Mouse (Mus musculus) forebrain, embryonic 16.5 days (tissue): ENCODE data around the gene Trim3. TPM values are rescaled to one million over a fixed set of nuclear protein-coding genes. Genes with fewer than 3 reads are reported as not detected.

Experiments
- ATAC-seq: fragments of 200-750 bp; cut with Nextera tagmentation; 2 replicates; pipeline ENCODE4 v1.8.0; 2017; ENCODE audit warnings: mild to moderate bottlenecking, moderate library complexity
- H3K27ac ChIP-seq: fragments of 300-500 bp; sonication (generic); 2 replicates; pipeline ENCODE4 v1.5.1; 2014; ENCODE audit warnings: low read length, control low read depth
- H3K27me3 ChIP-seq: fragments of 300-500 bp; sonication (generic); replicated peaks from 2 replicates; pipeline ENCODE4 v1.6.1; 2014; ENCODE audit warnings: low read length; ENCODE audit not compliant: control insufficient read depth, insufficient read depth
- H3K36me3 ChIP-seq: fragments of 300-500 bp; sonication (generic); 2 replicates; pipeline ENCODE4 v1.6.1; 2014; ENCODE audit not compliant: control insufficient read depth, insufficient read depth
- H3K4me1 ChIP-seq: fragments of 300-500 bp; sonication (generic); replicated peaks from 2 replicates; pipeline ENCODE4 v1.6.1; 2014; ENCODE audit warnings: low read length; ENCODE audit not compliant: control insufficient read depth, insufficient read depth
- H3K4me2 ChIP-seq: fragments of 300-500 bp; sonication (generic); 2 replicates; pipeline ENCODE4 v1.6.1; 2014; ENCODE audit warnings: mild to moderate bottlenecking, low read length, control low read depth
- H3K4me3 ChIP-seq: fragments of 300-500 bp; sonication (generic); replicated peaks from 2 replicates; pipeline ENCODE4 v1.5.1; 2014; ENCODE audit warnings: mild to moderate bottlenecking, low read length, control low read depth
- H3K9ac ChIP-seq: fragments of 300-500 bp; sonication (generic); replicated peaks from 2 replicates; pipeline ENCODE4 v1.6.1; 2014; ENCODE audit warnings: low read depth, low read length, control low read depth
- H3K9me3 ChIP-seq: fragments of 300-500 bp; sonication (generic); 2 replicates; pipeline ENCODE4 v1.6.1; 2016; ENCODE audit warnings: low read length; ENCODE audit not compliant: control insufficient read depth
- WGBS: fragments of 180-500 bp; shearing (Covaris S2); extraction: QIAGEN DNeasy Blood & Tissue Kit; methylation state at CpG from one replicate; pipeline ENCODE4 v1.1.7; 2014; 5-methylcytosine and 5-hydroxymethylcytosine counted together
- polyA plus RNA-seq: library from polyadenylated mRNA; unstranded; fragments of >200 nt; fragmentation: Nextera tagmentation; extraction: Ambion mirVana; gene quantifications from 2 replicates; pipeline ENCODE4 v1.2.1, GENCODE M21; 2015

Trim3 gene
- polyA plus RNA-seq, 1 experiment from 2014 or later: 95.0 TPM

DNA sequence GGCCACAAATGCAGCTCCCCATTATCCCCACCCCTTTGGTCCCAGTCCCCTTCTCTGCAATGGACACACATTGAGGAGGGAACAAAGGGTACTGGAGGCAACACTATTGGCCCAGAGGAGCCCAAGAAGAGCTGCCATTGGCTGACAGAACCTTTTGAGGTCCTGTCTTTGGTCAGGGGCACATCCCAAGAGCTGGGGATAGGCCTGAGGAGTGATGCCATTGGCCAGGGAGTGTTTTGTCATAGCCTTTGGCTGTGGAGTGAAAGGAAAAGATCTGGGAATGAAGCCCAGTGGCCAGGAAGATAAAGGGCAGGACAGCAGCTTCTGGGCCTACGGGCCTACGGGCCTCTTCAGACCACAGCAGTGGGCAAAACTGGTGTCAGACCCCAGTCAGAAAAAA, 2.4 kb upstream of the Trim3 start:
- Histone ChIP-seq H3K9me3 (no peaks in the 10 kb centered on the region), H3K4me3 (no peak overlapping the region), H3K4me1 (peaks cover 36% of the 10 kb centered on the region), H3K36me3 (peaks cover 10% of the 10 kb centered on the region; the same call in 1 of the 2 replicates), H3K27ac (no peak overlapping the region), H3K9ac (no peak overlapping the region), H3K27me3 (no peaks in the 10 kb centered on the region), H3K4me2 (no peak overlapping the region)
- 86% methylated on average over 2 of the region's 2 CpGs for WGBS
- no peak for ATAC-seq

DNA sequence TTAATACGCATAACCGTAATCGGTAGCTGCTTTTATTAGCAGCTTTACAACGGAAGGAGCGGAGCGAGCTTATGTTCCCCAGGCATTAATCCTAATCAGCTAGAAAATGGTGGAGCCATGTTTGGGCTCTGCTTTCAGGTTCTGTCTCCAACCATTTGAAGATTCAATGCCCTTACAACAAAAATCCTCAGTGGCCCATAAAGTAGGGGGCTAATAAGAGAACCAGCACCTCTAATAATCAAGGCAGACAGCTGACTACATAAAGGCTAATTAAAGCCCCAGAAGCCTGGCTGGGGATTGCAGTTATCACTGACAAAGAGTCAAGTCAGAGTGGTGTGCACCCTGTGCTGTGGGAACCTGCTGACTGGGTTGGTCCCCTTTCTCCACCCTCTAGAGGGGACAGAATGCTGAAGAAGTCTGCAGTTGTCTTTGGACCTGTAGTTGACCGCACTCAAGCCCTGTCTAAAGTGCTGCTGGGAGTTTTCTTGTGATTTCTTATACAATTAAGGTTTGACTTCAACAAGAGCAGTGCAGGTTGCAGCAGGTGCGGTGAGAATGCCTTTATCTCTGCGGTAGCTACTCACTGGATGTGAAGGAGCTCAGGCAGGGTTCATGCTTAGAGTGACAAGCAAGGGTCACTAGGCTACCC, 1.0 kb upstream of the Trim3 start:
- H3K27me3 ChIP-seq: no peaks in the 10 kb centered on the region
- ATAC-seq: no peak
- H3K4me2 ChIP-seq: peak overlapping the region; percentile 63
- H3K36me3 ChIP-seq: peaks cover 10% of the 10 kb centered on the region; the same call in 1 of the 2 replicates
- H3K27ac ChIP-seq: no peak overlapping the region
- peaks cover 30% of the 10 kb centered on the region for H3K4me1 ChIP-seq
- H3K9ac ChIP-seq: no peak overlapping the region; the same call in 1 of the 2 replicates
- no peak overlapping the region; the same call in 1 of the 2 replicates for H3K4me3 ChIP-seq
- H3K9me3 ChIP-seq: no peaks in the 10 kb centered on the region
- whole genome bisulfite sequencing: 40% methylated on average over 9 of the region's 9 CpGs

DNA sequence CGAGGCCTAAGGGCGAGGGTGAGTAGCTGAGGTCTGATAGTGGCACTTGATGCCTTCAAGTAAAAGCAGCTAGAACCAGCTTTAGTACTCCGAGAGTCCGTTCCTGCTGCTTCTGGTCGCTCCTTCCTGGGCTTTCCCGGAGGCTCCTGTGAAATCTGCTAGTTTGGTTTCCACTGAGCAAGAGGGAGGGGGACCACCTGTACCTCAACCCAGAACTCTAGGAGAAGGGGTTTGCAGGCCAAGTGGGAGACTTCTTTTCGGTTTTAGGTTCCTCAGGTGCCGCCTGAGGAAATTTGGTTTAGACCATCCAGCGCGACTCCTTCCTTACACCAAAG, 397 bp upstream of the Trim3 start:
- H3K4me1 ChIP-seq: peaks cover 30% of the 10 kb centered on the region
- H3K9me3 ChIP-seq: no peaks in the 10 kb centered on the region
- H3K4me2 ChIP-seq: peak overlapping the region; percentile 63
- H3K27ac ChIP-seq: peak overlapping the region; percentile 51; the same call in 1 of the 2 replicates
- peak overlapping the region; percentile 79 for H3K9ac ChIP-seq
- peak overlapping the region; percentile 62 for H3K4me3 ChIP-seq
- WGBS: 4% methylated on average over 10 of the region's 10 CpGs
- no peak for ATAC-seq
- H3K36me3 ChIP-seq: peaks cover 10% of the 10 kb centered on the region; the same call in 1 of the 2 replicates
- no peaks in the 10 kb centered on the region for H3K27me3 ChIP-seq

DNA sequence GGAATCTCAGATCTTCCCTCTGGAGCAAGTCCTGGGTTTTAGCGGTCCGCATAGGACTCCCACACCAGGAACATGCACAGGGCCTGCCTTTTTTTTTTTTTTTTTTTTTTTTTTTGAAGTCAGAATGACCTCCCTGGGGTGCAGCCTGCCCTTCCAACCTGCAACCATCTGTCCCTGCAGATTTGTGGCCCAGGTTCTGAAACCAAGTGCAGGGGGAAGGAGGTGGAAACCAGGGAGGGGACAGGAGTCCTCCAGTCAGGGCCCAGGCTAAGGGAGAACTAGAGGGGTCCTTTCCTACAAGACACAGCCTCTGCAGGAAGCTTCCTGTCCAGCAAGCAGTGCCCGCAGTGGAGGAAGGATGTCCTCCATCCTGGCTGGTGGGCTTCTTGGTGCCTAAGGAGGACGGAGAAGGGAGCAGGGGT, 809 bp downstream of the Trim3 start:
- Histone ChIP-seq H3K4me1 (peaks cover 34% of the 10 kb centered on the region), H3K9me3 (no peaks in the 10 kb centered on the region), H3K27ac (peak overlapping the region; percentile 46; the same call in 1 of the 2 replicates), H3K4me2 (peak overlapping the region; percentile 63), H3K36me3 (peaks cover 10% of the 10 kb centered on the region; the same call in 1 of the 2 replicates), H3K9ac (peak overlapping the region; percentile 79), H3K27me3 (no peaks in the 10 kb centered on the region), H3K4me3 (peak overlapping the region; percentile 62)
- no peak for ATAC-seq
- WGBS: 16% methylated on average over 4 of the region's 4 CpGs

DNA sequence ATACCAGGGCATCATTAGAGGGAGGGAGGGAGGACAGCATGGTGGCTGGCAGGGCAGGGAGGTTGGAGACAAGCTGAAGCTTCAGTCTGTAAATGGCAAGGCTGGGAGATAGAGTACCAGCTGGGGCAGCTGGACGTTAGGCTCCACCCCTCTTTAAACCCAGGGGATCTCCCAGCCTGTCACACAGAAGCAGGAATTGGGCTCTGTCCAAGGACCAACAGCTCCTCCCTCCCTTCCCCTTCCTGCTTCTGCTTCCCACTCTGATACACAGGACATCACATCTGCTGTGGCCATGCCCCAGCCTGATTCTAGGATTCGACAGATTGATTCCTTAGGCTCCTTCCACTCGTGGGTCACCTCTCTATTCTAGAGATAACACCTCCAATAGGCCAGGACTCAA, 4.7 kb downstream of the Trim3 start:
- H3K27ac ChIP-seq: no peak overlapping the region
- WGBS: 9% methylated on average over 3 of the region's 3 CpGs

DNA sequence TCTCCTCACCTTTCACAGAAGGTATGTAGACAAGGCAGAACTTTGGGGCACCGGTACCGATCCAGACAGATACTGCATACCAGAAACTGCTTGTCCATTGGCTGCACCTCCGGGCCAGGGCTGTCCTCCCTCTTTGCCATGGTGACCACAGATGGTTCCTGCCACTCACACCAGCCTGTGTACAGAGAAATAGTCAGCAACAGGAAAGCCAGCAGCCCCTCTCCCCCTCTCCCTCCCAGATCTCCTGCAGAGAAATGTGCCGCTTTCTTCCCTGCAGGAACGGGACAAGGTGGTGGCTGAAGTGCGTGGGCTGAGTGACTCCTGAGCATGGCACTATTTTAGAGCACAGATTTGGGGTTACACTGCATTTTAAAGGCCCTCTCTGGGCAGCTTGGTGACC, 8.0 kb downstream of the Trim3 start:
- Histone ChIP-seq H3K9ac (no peak overlapping the region), H3K4me2 (no peak overlapping the region), H3K4me1 (peaks cover 11% of the 10 kb centered on the region), H3K4me3 (no peak overlapping the region), H3K27ac (no peak overlapping the region), H3K36me3 (peaks cover 11% of the 10 kb centered on the region), H3K27me3 (no peaks in the 10 kb centered on the region), H3K9me3 (no peaks in the 10 kb centered on the region)
- WGBS: 86% methylated on average over 6 of the region's 6 CpGs
- ATAC-seq: no peak

More for the DNA sequence above, 4.7 kb downstream of the Trim3 start:
- peak; percentile 15; the same call in 1 of the 2 replicates for ATAC-seq
- Histone ChIP-seq H3K27me3 (no peaks in the 10 kb centered on the region), H3K4me1 (peaks cover 25% of the 10 kb centered on the region), H3K36me3 (peaks cover 8% of the 10 kb centered on the region), H3K4me3 (no peak overlapping the region), H3K4me2 (no peak overlapping the region), H3K9ac (no peak overlapping the region), H3K9me3 (no peaks in the 10 kb centered on the region)

DNA sequence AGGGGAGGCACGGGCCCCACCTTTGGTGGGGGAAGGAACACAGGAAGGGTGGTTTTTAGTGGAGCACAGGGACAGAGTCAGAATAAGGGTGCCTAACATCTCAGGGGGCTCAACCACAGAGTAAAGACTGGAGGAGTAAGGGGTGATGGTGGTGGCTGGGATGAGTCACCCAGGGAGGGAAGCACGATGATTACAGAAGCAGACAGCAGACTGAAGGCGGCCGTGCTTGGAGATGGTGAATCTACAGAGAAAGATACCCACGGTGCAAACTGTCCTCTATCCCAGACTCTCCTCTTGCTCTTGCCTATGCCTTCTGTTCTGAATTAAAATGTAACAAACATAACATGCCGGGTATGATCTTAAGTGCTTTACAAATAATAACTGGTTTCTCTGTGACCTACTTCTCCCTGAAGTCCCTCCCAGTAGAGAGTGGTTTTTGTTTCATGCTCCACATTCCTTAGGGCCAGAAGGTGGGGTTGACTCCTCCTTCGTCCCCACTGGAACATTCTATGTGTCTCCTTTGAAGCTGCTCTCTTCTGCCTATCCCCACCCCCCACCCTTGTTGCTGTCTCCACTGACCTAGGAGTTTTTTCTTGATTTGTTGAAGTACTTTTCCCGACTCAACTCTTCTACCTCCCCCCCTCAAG, 11.6 kb downstream of the Trim3 start:
- no peak overlapping the region for H3K27ac ChIP-seq
- no peaks in the 10 kb centered on the region for H3K9me3 ChIP-seq
- peaks cover 20% of the 10 kb centered on the region for H3K36me3 ChIP-seq
- no peaks in the 10 kb centered on the region for H3K4me1 ChIP-seq
- H3K4me2 ChIP-seq: no peak overlapping the region
- no peaks in the 10 kb centered on the region for H3K27me3 ChIP-seq
- no peak overlapping the region for H3K9ac ChIP-seq
- WGBS: 85% methylated on average over 8 of the region's 8 CpGs
- H3K4me3 ChIP-seq: no peak overlapping the region
- ATAC-seq: no peak

DNA sequence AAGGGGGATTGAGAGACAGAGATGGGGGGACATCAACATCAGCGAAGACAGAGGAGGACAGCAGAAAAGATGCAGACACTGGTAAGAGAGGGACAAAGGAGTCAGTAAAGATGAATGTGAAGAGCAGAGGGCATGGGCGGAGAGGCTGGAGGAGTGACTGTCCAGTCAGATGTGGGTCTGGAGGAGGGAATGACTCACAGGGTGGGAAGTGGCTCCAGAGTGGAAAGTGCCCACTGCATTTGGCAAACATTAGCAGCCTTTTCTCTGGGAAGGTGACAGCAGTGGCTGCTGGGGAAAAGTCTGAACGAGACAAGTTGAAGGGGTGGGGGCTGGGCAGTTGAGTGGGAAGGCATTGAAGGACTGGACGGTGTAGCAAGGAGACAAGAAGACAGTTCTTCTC, 12.3 kb downstream of the Trim3 start:
- Histone ChIP-seq H3K27ac (no peak overlapping the region), H3K4me2 (no peak overlapping the region), H3K4me1 (no peaks in the 10 kb centered on the region), H3K27me3 (no peaks in the 10 kb centered on the region), H3K36me3 (peaks cover 24% of the 10 kb centered on the region), H3K9me3 (no peaks in the 10 kb centered on the region), H3K4me3 (no peak overlapping the region), H3K9ac (no peak overlapping the region)
- WGBS: 78% methylated on average over 4 of the region's 4 CpGs
- ATAC-seq: no peak

DNA sequence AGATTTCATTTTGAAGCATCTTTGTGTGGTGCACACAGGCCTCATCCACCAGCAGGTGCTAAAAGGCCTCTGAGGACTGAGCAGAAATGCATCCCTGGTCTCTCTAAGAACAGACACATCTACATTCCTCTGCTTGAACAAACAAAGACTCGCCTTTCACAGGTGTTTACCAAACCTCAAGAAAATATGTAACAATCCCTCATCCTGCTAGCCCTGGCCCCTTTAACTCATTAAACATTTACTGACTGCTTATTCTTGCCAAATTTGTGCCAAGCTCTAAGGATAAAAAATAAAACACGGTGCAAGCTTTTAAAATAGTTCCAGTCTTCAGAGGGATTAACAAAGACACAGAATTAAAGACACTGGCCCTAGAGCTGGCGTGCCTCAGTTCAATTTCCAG, 13.7 kb downstream of the Trim3 start:
- no peaks in the 10 kb centered on the region for H3K9me3 ChIP-seq
- no peak overlapping the region for H3K9ac ChIP-seq
- H3K4me3 ChIP-seq: no peak overlapping the region
- H3K4me1 ChIP-seq: no peaks in the 10 kb centered on the region
- no peak overlapping the region for H3K27ac ChIP-seq
- no peak overlapping the region for H3K4me2 ChIP-seq
- peaks cover 27% of the 10 kb centered on the region for H3K36me3 ChIP-seq
- no peaks in the 10 kb centered on the region for H3K27me3 ChIP-seq
- ATAC-seq: no peak
- WGBS: 80% methylated on average over 3 of the region's 3 CpGs
